Mouse (Mus musculus): ENCODE measurements at regions not wholly inside any gene's neighbourhood (a gene's known extent, or its start where the extent isn't known, plus 50 kb on each side); places are given as distances from the start of the nearest gene placed in this dataset.

- TF ChIP-seq POLR2A (IDR thresholded peaks at IDR 0.05; ENCODE audit: insufficient read depth, low read length) (no peak), CTCF (IDR thresholded peaks at IDR 0.05; ENCODE audit: low read depth, low read length) (no peak), EP300 (IDR thresholded peaks at IDR 0.05; ENCODE audit: insufficient read depth, low read depth, low read length) (no peak)
These were observed 153.0 kb downstream of the Thbs2 start for GRCm38 (mm10) chr17:14541035-14541434.

All from ES-Bruce4 (cell line).